Mouse (Mus musculus) C2C12 (cell line): Measurements from ENCODE around the gene Zc3h7b.

ENCODE experiments used
- CTCF ChIP-seq: IDR thresholded peaks from one replicate; pipeline ENCODE4 v1.5.1; 2011; ENCODE audit not compliant: control insufficient read depth, insufficient read depth, insufficient read length
- MAX ChIP-seq: IDR thresholded peaks from one replicate; pipeline ENCODE4 v1.6.1; 2011; ENCODE audit warnings: mild to moderate bottlenecking, control low read depth
- USF1 ChIP-seq: IDR thresholded peaks from one replicate; pipeline ENCODE4 v1.6.1; 2011; ENCODE audit warnings: low read depth, mild to moderate bottlenecking, control low read depth, moderate library complexity

DNA sequence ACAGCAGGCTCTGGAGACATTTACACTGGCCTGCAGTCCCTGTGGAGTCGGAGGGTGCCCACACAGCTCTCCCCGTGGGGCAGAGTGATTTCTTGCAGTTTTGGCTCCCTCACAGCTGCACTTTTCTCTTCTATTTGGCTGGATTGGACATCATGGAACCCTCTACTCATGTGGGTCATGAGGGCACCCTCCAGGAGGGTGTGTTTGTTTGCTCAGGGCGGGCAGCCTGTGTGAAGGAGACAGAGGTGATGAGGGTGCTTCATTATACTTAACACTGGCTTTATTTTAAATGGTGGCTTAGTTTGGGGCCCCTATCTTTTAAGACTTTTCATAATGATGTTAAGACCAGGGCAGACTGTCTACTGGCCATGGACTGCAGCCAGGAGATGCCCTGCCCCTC is 80.0 kb downstream of the Zc3h7b start:
- TF ChIP-seq CTCF = no peak
- no peak for TF ChIP-seq USF1
- no peak for TF ChIP-seq MAX
